Mouse (Mus musculus) frontal cortex, adult 2 months (tissue): ENCODE data around the gene Acer2. TPM values are rescaled to one million over a fixed set of nuclear protein-coding genes. Genes with fewer than 3 reads are reported as not detected.
"Not testable (repeated sequence)": the region's sequence is repeated elsewhere in the genome, so short reads cannot be mapped to it uniquely, and the experiment has no call there.

Experiments
- DNase-seq, 2 experiments: peaks; one replicate each; pipeline ENCODE4 v3.0.0; 2022; ENCODE audit warnings: low spot score in 1 of 2; ENCODE audit errors: extremely low spot score in 1 of 2
- polyA plus RNA-seq: library from polyadenylated mRNA; depleted of rRNA; stranded (reverse); fragments of >200 nt; gene quantifications from 2 replicates; pipeline ENCODE4 v1.2.3, GENCODE M21; 2012; rRNA removed

Gene Acer2
- 4.6 and 5.3 TPM in 2 replicates for polyA plus RNA-seq

DNA sequence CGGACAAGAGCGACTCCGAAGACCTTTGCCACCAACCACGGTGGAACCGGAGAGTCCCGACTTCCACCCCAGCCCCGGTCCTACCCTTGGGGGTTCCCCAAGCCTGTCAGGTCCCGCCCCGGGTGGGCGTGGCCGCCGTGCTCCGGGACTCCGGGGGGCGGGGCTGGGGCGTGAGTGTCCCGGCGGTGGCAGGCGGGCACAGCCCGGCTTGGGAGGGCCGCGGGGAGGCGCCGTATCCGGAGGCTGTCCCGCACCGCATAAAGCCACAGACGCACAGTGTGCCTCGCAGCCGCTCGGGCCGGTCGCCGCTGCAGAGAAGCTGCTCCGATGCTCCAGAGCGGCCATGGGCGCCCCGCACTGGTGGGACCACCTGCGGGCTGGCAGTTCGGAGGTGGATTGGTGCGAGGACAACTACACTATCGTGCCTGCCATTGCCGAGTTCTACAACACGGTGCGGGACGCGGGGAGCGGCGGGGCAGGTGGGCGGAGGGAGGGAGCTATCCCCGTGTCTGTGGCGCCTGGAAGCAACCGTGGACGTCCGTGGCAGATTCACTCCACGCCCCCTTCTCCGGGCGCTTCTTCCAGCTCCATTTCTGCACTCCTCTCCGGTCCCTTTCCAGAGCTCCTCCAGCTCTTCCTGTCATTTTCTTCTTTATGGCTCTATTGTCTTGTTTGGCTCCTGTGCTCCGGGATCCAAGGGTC, at the start of gene Acer2:
TSS of gene Acer2 (plus strand) at position 251 of the 702 bp plus-strand sequence.
- peak in 1 of 2 experiments; percentile 75 for DNase-seq

DNA sequence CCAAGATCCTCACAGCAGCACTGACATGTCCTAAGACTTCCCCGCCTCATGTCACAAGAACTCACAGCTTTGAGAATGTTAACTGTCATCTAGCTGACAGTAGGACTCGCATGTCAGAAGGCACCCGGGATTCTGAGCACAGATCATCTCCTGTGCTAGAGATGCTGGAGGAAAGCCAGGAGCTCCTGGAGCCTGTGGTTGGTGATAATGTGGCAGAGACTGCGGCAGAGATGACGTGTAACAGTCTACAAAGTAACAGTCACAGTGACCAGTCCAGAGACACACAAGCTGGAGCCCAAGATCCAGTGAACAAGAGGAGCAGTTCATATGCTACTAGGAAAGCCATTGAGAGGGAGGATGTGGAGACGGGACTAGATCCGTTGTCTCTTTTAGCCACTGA, 49.1 kb upstream of the Acer2 start:
- DNase-seq = no peak

DNA sequence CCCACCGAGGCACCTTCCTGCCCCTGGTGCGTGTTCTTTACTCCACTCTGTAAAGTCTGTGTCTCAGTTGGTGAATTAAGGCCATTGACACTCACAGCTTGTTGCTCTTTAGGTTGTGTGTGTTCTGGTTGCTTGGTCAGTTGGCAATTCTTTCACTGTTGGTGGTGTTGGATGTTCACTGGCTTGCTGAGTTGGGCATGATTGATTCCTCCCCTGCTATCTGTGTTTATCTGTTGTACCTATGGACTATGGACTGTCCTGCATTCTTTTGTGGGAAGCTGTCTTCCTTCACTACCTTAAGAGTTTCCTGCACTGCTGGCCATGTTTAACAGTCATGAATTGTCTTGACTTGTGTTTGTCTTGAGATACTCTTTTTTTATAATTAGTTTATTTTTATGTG, 42.3 kb upstream of the Acer2 start:
- no peak for DNase-seq

DNA sequence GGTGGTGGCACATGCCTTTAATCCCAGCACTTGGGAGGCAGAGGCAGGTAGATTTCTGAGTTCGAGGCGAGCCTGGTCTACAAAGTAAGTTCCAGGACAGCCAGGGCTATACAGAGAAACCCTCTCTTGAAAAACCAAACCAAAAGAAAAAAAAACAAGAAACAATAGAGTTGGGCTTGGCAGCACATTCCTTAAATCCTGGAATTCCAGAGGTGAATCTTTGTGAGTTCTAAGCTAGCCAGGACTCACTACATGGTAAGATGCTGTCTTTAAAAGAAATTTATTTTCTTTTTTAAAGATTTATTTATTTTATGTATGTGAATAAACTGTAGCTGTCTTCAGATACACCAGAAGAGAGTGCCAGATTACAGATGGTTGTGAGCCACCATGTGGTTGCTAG, 33.1 kb upstream of the Acer2 start:
- not testable (repeated sequence) for DNase-seq

DNA sequence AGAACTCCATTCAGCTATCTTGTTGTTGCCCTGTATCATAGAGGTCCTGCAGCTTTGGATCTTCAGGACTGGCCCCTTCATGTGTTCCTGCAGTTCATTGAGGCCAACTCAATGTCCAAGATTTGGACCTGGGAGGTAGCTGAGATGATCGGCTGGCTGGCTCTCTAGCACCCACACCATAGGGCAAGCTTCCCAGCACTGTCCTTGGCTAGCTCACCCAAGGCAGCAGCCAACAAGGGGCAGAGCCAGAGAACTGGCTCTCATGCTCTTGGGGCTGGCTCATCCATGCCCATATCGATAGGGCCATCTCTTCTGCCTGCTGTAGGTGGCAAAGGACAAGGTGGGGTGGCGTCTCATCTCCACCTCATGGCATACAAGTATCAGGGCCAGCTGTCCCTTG, 28.8 kb upstream of the Acer2 start:
- DNase-seq = no peak

DNA sequence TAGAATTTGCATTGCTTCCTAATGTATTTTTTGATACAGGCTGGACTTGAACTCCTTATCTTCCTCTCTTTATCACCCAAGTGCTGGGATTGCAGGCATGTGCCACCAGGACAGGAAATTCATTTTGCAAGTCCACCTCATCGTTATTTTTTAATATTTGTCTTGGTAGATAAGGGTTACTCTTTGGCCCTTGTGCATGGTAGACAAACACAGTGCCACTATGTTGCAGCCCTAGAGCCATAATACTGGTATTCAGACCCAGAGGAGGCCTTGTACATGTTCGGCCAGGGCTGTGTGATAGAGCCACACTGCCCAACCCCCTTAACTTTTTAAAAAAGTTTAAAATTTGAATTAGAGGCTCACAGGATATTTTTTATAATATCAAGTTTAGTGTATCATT, 26.9 kb upstream of the Acer2 start:
- DNase-seq = no peak

DNA sequence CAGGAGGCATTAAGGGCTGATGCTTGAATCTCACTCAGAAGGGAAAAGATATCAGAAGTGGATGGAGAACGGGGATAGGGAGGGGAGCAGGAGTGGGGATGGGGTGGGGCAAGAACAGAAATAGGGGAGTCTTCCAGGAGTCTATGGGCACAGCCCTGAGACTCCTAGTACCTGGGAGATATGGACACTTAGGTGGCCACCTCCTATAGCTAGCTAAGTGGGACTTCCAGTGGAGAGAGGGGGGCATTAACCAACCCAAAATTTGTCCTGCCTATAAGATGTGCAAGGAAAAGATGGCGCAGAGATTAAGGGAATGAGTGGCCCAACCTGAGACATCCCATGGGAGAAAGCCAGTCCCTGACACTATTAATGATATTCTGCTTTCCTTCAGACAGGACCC, 22.9 kb upstream of the Acer2 start:
- no peak for DNase-seq

DNA sequence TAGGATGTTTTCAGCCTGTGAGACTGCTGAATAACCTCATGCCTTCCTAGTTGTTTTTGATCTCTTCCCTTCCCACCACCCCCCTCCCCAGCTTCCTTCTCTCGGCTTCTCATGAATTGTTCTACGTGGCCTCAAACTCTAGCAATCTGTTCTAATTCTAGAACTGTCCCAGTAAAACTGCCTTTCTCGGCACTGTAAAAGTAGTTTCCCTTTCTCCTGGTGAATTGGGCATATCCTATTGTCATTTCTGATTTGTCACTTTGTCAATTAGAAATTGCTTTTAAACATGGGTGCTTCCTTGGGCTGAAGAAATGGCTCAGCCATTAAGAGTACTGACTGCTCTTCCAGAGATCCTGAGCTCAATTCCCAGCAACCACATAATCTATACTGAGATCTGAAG, 22.2 kb upstream of the Acer2 start:
- DNase-seq = no peak

DNA sequence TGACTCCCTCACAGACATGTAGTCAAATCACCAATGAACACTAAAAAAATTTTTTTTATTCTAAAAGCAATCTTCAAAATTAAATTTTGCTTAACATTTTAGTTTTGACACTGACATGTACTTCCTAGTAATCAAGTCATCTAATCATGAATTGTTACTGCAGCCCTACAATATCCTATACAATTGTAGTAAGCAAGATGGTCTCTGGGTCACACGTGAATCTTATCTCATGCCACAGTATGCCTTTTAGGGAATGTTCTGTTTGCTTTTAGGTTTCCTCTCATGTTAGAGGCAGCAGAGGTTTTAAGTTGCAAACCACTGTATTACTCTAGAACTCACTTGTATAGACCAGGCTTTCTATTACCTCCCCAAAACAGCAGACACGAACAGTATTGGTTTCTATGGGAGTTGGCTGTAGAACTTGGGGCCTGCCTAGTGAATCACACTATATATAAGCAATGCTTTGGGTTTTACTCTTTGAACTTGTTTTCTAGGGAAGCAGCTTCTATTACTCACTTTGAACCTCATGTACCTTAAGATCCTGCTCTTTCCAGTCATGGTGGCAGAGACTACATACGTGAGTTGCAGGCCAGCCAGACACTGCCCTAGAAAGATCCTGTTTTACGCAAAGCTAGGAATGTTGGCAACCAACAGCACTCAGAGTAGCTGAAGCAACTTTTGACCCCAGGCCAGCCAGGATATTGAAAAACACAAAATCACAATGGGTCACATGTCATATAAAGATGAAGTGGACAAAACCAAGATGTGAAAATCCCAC, 21.2 kb upstream of the Acer2 start:
- DNase-seq = no peak

DNA sequence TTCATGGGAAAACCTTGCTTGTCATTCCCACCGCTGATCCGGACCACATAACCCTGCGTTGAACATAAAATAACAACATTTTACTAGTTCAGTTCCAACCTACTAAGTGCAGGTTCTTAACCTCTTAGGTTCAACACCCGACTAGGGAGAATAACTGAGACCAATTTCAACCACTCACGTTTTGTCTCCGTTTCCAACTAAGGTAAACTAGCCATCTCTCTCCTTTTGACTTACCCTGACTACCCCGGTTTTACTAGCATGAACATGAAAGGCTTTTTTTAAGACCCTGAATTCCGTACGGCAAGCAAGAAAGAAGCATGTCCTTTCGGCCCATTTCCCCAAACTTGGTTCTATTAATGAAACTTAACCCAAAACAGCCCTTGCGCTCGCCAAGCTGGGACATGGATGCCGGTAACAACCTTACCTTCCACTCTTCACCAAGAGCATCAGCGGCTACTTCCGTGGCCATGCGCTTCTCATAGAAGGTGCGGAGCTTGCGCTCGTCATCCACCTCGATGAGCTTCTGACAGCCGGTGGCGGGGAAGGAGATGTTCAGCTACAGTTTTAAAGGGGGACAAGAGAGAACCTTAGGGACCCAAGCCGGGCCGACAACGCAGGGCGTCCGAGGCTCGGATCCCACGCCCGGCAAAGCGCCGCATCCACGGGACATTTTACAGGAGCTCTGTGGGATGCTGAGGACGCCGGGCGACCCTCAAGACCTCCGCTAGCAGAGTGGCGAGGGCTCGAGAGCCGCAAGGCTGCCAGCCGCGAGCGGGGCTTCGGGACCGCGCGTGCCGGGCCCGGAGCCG, 17.7 kb upstream of the Acer2 start:
- DNase-seq = no peak

DNA sequence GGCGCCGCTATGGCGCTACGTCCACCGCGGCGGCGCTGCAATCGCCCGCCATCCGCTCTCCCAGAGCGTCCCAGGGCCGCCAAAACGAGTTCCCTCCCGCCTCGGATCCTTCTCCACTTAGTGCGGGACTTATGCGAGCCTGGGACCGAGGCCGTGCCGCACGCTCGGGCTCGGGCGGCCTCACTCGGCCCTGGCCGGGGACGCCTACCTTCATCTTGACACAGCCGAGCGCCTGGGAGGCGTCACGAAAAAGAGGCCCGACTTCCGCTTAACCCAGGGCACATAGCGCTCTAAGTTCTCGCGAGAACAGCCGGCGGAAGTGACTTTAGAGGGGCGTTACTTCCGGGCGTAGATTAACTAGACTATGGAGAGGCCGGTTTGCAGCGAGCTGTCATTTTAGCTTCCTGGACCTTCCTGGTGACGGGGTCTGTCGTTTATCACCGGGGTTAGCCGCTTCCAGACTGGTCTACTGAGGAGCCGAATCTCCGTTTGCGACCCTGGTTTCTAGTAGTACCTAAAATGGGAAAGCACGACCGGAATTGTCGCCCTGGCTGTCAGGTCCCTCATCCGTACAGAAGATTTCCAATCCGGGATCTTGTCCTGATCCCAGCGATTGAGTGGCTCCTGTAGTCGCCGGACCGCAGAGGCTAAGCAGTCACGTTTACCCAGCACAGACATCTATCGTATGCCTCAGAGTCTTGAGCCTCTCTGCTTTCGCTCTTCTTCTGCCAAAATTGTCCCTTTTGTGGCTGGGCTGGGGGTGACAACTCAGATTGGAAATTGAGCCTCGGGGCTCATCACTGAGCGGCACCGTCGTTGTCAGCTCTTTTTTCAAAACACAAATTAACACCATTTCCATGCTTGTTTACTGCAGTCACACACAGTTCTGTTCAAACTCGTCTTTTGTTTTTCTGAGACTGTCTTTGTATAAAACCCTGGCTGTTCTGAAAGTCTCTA, 16.8 kb upstream of the Acer2 start, which contains the start of gene Rps6:
TSS of gene Rps6 (minus strand) at position 300 of the 957 bp plus-strand sequence.
- peak; percentile 95 to 98 for DNase-seq

DNA sequence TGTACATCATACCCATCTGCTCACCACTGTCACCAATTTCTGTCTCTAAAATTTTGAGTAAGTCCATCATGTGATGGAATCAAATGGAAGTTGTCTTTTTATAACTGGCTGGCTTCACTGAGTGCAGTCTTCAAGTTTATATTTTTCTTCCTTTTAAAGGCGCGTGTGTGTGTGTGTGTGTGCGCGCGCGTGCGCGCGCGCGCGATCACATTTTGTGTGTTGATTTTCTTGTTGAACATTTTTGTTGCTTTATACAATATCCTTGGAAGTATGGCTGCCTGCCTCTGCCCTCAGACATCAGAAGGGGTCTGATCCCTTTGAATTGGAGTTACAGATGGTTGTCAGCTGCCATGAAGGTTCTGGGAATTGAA, 16.1 kb upstream of the Acer2 start:
- DNase-seq = no peak

DNA sequence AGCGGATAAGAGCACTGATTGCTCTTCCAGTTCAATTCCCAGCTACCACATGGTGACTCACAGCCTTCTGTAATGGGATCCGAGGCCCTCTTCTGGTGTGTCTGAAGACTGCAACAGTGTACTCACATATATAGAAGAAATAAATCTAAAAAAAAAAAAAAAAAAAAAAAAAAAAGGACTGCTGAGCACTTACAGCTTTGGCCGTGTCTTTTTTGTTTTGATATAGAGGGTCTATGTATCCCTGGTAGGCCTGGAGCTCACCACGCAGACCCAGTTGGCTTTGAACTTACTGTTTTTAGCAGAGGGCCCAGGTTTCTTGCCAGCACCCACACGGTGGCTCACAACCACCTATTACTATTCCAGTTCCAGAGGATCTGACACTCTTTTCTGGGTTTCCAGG, 10.1 kb upstream of the Acer2 start:
- no peak for DNase-seq

DNA sequence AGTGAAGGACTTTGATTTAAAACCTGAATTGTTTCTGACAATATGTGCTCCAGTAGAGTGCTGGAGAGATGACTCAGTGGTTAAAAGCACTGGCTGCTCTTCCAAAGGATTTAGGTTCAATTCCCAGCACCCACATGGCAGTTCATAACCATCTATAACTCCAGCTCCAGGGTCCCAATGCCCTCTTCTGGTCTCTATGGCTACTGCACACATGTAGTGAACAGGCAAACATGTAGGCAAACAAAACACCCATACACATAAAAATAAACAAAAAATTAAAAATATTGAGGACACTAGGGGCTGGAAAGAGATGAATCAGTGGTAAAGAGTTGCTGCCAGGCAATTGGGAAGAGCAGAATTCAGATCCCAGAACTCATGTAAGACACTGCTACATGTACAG, 2.2 kb upstream of the Acer2 start:
- DNase-seq = no peak

DNA sequence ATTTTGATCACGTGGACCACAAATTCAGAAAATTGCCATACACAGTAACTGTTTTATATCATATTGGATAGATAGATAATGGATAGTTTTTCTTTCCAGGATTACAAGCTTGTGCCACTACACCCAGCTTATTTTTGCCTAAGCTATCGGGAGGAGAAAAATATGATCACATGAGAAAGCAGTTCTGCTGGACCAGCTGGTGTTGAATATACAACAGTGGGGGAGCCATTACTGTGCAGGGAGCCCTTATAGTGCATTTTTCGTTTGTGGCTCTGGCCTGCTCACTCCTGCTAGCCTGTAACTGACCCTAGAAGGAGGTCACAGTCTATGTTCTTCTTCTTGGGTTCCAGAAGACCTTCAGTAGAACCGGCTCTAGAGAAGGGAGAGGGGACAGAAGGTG, 1.1 kb upstream of the Acer2 start:
- no peak for DNase-seq

DNA sequence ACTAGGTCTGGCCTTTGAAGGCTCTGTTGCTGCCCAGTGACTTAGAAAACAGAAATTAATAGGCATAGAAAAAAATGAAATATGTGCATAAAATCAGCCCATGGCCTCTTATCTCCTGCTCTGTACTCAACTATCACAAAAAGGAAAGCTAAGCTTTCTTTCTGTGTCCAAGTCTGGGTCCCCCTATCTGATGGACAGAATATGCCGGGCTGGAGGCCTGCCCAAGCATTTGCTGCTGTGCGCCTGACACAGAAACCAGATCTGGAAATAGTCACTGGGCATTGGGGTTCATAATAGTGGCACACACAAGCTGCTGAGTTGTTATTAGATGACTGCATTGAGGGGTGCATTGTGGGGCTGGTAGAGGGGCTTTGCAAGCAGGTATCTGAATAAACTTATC, 5.3 kb downstream of the Acer2 start:
- DNase-seq = no peak

DNA sequence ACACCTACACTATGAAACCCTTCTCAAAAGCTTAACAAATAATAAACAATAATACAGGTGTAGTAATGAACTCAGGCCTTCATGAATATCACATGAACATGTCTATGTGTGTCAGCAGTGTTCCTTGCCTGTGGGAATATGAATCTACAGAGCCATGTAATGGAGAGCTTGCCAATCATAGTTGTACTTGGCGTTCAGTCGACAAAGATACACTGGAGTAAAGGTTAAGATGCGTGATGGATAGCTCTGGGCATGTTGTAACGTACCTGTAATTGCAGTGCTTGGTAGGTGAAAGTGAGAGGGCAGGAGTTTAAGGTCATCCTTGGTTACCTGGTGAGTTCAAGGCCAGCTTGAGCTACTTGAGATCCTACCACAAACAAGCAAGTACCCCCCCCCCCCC, 7.0 kb downstream of the Acer2 start:
- DNase-seq = no peak

DNA sequence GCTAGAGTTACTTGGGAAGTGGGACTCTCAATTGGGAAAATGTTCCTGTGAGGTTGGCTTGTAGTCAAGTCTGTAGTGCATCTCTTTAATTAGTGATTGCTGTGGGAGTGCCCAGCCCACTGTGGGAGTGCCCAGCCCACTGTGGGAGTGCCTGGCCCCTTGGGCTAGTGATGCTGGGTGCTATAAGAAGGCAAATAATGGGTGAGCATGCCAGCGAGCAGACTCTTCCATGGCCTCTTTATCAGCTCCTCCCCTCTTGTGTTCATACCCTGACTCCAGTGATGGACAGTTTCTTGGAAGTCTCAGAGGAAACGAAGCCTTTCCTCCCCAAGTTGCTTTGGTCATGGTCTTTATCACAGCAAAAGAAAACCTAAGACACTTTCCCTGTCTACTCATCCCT, 8.2 kb downstream of the Acer2 start:
- DNase-seq = no peak

DNA sequence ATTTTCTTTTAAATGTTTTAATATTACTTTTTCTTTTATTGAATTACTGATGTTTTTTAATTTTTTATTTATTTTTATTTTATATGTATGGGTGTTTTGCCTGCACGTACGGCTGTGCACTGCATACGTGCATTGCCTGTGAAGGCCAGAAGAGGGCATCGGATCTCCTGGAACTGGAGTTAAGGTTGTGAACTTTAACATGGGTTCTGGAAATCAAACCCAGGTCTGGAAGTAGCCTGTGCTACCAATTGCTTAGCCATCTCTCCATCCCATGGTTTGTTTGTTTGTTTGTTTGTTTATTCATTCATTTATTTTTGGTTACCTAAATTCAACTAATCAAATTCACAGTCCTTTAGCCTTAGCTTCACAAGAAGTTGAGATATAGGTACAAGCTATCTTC, 10.7 kb downstream of the Acer2 start:
- peak in 1 of 2 experiments; percentile 24 for DNase-seq

DNA sequence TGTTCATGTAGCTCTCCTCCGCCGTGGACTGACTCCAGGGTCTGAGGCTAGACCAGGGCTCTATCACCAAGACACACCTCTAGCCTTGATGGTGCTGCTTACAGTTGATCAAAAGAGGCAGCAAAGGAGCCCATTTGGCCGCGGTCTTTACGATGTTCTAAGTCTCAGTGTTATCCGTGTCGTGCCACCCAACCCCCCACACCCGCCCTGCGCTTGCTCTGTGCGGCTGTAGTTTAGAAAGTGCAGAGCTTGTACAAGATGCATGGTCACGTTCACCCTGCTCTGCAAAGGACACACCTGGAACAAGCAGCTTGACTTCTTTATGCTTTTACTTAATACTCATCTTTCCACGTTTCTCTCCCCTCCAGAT, 11.6 kb downstream of the Acer2 start:
- no peak for DNase-seq
